Mouse (Mus musculus) layer of hippocampus, adult 2 months (tissue): ENCODE results near the gene Dsn1. TPM values are rescaled to one million over a fixed set of nuclear protein-coding genes. Genes with fewer than 3 reads are reported as not detected.

Source experiments
- DNase-seq, 2 experiments: peaks; one replicate each; pipeline ENCODE4 v3.0.0; 2022; ENCODE audit warnings: low spot score in 2 of 2
- H3K27ac ChIP-seq: fragments of 200-600 bp; 2 replicates; pipeline ENCODE4 v1.8.1; 2022
- H3K4me3 ChIP-seq: fragments of 200-600 bp; 2 replicates; pipeline ENCODE4 v1.8.1; 2022; ENCODE audit warnings: mild to moderate bottlenecking
- CTCF ChIP-seq: fragments of 200-600 bp; conservative IDR thresholded peaks from 2 replicates; pipeline ENCODE4 v1.8.1; 2022; ENCODE audit warnings: antibody characterized with exemption, mild to moderate bottlenecking, moderate library complexity
- total RNA-seq, 2 experiments: library from RNA; stranded (reverse); gene quantifications; 2 replicates each; pipeline ENCODE4 v1.2.3; 2021

Dsn1 gene
- total RNA-seq, 2 experiments from 2014 or later: 2.8 to 3.7 TPM

GRCm38 (mm10) chr2:157010634-157011310 is 3.8 kb upstream of the Dsn1 start:
- peak overlapping the region; percentile 40; the same call in 1 of the 2 replicates for H3K27ac ChIP-seq
- no peak overlapping the region for H3K4me3 ChIP-seq
- no peak for DNase-seq
- no peak for TF ChIP-seq CTCF

- Histone ChIP-seq H3K27ac (peak overlapping the region; percentile 40; the same call in 1 of the 2 replicates), H3K4me3 (no peak overlapping the region)
- no peak for TF ChIP-seq CTCF
- no peak for DNase-seq
Measured at GRCm38 (mm10) chr2:157010121-157010520, 3.2 kb upstream of the Dsn1 start.

GRCm38 (mm10) chr2:157008509-157008908 is 1.6 kb upstream of the Dsn1 start:
- no peak for DNase-seq
- no peak for TF ChIP-seq CTCF
- H3K4me3 ChIP-seq: no peak overlapping the region
- no peak overlapping the region for H3K27ac ChIP-seq

GRCm38 (mm10) chr2:157007234-157007596 is 261 bp upstream of the Dsn1 start:
- peak overlapping the region; percentile 88 for H3K27ac ChIP-seq
- no peak for DNase-seq
- peak overlapping the region; percentile 66 for H3K4me3 ChIP-seq
- TF ChIP-seq CTCF: no peak

- DNase-seq: no peak
- TF ChIP-seq CTCF: no peak
- Histone ChIP-seq H3K4me3 (no peak overlapping the region), H3K27ac (no peak overlapping the region)
Measured at GRCm38 (mm10) chr2:157002321-157002720, 4.6 kb downstream of the Dsn1 start.

GRCm38 (mm10) chr2:156998263-156998662 is 8.7 kb downstream of the Dsn1 start:
- DNase-seq: no peak
- no peak for TF ChIP-seq CTCF
- Histone ChIP-seq H3K4me3 (no peak overlapping the region), H3K27ac (no peak overlapping the region)

- TF ChIP-seq CTCF: peak; percentile 92
- Histone ChIP-seq H3K4me3 (no peak overlapping the region), H3K27ac (no peak overlapping the region)
- peak; percentile 51 to 53 for DNase-seq
Measured at GRCm38 (mm10) chr2:156996576-156996975, 10.4 kb downstream of the Dsn1 start.

GRCm38 (mm10) chr2:156991470-156992319 is 15.3 kb downstream of the Dsn1 start, which contains the start of gene Ndrg3:
Gene Ndrg3 (minus strand): TSS chr2:156992056.
- Histone ChIP-seq H3K27ac (peak within 1 kb of the TSS; percentile 97), H3K4me3 (peak within 1 kb of the TSS; percentile 74)
- peak; percentile 95 to 97 for DNase-seq
- TF ChIP-seq CTCF: peak; percentile 72

- peak overlapping the region; percentile 74 for H3K4me3 ChIP-seq
- TF ChIP-seq CTCF: peak; percentile 50
- DNase-seq: no peak
- H3K27ac ChIP-seq: peak overlapping the region; percentile 97
Measured at GRCm38 (mm10) chr2:156990727-156991431, 16.1 kb downstream of the Dsn1 start.

- no peak for TF ChIP-seq CTCF
- no peak for DNase-seq
- Histone ChIP-seq H3K27ac (peak overlapping the region; percentile 18; the same call in 1 of the 2 replicates), H3K4me3 (no peak overlapping the region)
Measured at GRCm38 (mm10) chr2:156987316-156987715, 19.6 kb downstream of the Dsn1 start.

GRCm38 (mm10) chr2:156982864-156983263 is 24.1 kb downstream of the Dsn1 start:
- H3K27ac ChIP-seq: peak overlapping the region; percentile 61; the same call in 1 of the 2 replicates
- no peak for DNase-seq
- no peak for TF ChIP-seq CTCF
- H3K4me3 ChIP-seq: no peak overlapping the region

- Histone ChIP-seq H3K4me3 (no peak overlapping the region), H3K27ac (no peak overlapping the region)
- no peak for DNase-seq
- TF ChIP-seq CTCF: no peak
Measured at GRCm38 (mm10) chr2:156981291-156981690, 25.7 kb downstream of the Dsn1 start.

- no peak overlapping the region for H3K4me3 ChIP-seq
- no peak for DNase-seq
- TF ChIP-seq CTCF: no peak
- no peak overlapping the region for H3K27ac ChIP-seq
Measured at GRCm38 (mm10) chr2:156980059-156980458, 26.9 kb downstream of the Dsn1 start.
